Mouse (Mus musculus): Measurements from ENCODE around the gene AC170998.1.

DNA sequence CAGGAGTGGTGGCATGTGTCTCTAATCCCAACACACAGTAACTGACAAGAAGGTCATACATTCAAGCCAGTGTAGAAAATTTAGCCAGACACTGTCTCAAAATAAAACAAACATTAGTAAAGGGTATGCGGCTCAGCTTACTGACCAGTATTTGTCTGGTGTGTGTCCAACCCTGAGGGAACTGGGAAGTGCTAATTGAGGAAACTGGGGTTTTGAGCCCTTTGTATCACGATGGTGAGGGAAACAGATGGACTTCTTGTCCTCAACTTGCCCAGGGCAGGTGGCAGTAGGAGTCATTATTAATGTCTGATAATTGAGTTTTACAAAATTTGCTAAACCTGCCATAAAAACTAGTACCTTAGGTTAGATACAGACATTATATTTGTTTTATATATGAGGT, 16.9 kb upstream of the AC170998.1 start:
- no peak for TF ChIP-seq CTCF (IDR thresholded peaks at IDR 0.05; ENCODE audit: borderline replicate concordance, control insufficient read depth, extremely low read depth, insufficient read depth, low read length, poor library complexity)
- TF ChIP-seq POLR2A (IDR thresholded peaks at IDR 0.05; ENCODE audit: control insufficient read depth, extremely low read depth, insufficient read depth, low read length, poor library complexity), result no peak
